Mouse (Mus musculus) midbrain, embryonic 15.5 days (tissue): ENCODE results near the gene Pid1. TPM values are rescaled to one million over a fixed set of nuclear protein-coding genes. Genes with fewer than 3 reads are reported as not detected.
"Not testable (repeated sequence)": the region's sequence is repeated elsewhere in the genome, so short reads cannot be mapped to it uniquely, and the experiment has no call there.

Source experiments
- ATAC-seq: fragments of 200-750 bp; cut with Nextera tagmentation; replicated peaks from 2 replicates; pipeline ENCODE4 v1.8.0; 2017; ENCODE audit warnings: moderate TSS enrichment
- H3K27ac ChIP-seq: fragments of 300-500 bp; sonication (generic); 2 replicates; pipeline ENCODE4 v1.5.1; 2015; ENCODE audit warnings: mild to moderate bottlenecking, inconsistent platforms
- H3K27me3 ChIP-seq: fragments of 300-500 bp; sonication (generic); replicated peaks from 2 replicates; pipeline ENCODE4 v1.6.1; 2015; ENCODE audit warnings: inconsistent platforms
- H3K36me3 ChIP-seq: fragments of 300-500 bp; sonication (generic); replicated peaks from 2 replicates; pipeline ENCODE4 v1.6.1; 2015; ENCODE audit warnings: inconsistent platforms
- H3K4me1 ChIP-seq: fragments of 300-500 bp; sonication (generic); 2 replicates; pipeline ENCODE4 v1.6.1; 2015; ENCODE audit warnings: inconsistent platforms
- H3K4me2 ChIP-seq: fragments of 300-500 bp; sonication (generic); 2 replicates; pipeline ENCODE4 v1.6.1; 2015; ENCODE audit warnings: inconsistent platforms, mild to moderate bottlenecking, moderate library complexity
- H3K4me3 ChIP-seq: fragments of 300-500 bp; sonication (generic); 2 replicates; pipeline ENCODE4 v1.5.1; 2015; ENCODE audit warnings: mild to moderate bottlenecking, inconsistent platforms
- H3K9ac ChIP-seq: fragments of 300-500 bp; sonication (generic); 2 replicates; pipeline ENCODE4 v1.6.1; 2015; ENCODE audit warnings: mild to moderate bottlenecking, inconsistent platforms
- H3K9me3 ChIP-seq: fragments of 300-500 bp; sonication (generic); 2 replicates; pipeline ENCODE4 v1.6.1; 2016; ENCODE audit warnings: inconsistent platforms
- WGBS: fragments of 180-500 bp; shearing (Covaris S2); methylation state at CpG from one replicate; pipeline ENCODE4 v1.1.7; 2015; ENCODE audit warnings: mixed read lengths; 5-methylcytosine and 5-hydroxymethylcytosine counted together
- polyA plus RNA-seq: library from polyadenylated mRNA; unstranded; fragments of >200 nt; fragmentation: Nextera tagmentation; extraction: Ambion mirVana; gene quantifications from 2 replicates; pipeline ENCODE4 v1.2.1, GENCODE M21; 2015

The Pid1 gene
- polyA plus RNA-seq, 1 experiment from 2014 or later: 88.1 TPM

GRCm38 (mm10) chr1:84347796-84348476 lies 16.0 kb downstream of the Pid1 start:
- H3K27me3 ChIP-seq: no peaks in the 10 kb centered on the region
- 78% methylated on average over 3 of the region's 3 CpGs for WGBS
- no peaks in the 10 kb centered on the region for H3K9me3 ChIP-seq

GRCm38 (mm10) chr1:84332797-84333196 lies 31.2 kb downstream of the Pid1 start:
- H3K9me3 ChIP-seq, H3K27me3 ChIP-seq, H3K4me2 ChIP-seq, H3K4me3 ChIP-seq, ATAC-seq, H3K4me1 ChIP-seq, H3K27ac ChIP-seq, H3K36me3 ChIP-seq, H3K9ac ChIP-seq: not testable (repeated sequence)
- 27% methylated on average over 3 of the region's 3 CpGs for WGBS

More at GRCm38 (mm10) chr1:84347796-84348476, 16.0 kb downstream of the Pid1 start:
- ATAC-seq: no peak
- H3K4me2 ChIP-seq: no peak overlapping the region
- H3K4me3 ChIP-seq: no peak overlapping the region
- no peaks in the 10 kb centered on the region for H3K36me3 ChIP-seq
- H3K27ac ChIP-seq: no peak overlapping the region
- H3K9ac ChIP-seq: no peak overlapping the region
- H3K4me1 ChIP-seq: no peaks in the 10 kb centered on the region

- H3K4me2 ChIP-seq, H3K27me3 ChIP-seq, H3K27ac ChIP-seq, H3K9ac ChIP-seq, H3K9me3 ChIP-seq, ATAC-seq, H3K4me3 ChIP-seq, H3K4me1 ChIP-seq, H3K36me3 ChIP-seq: not testable (repeated sequence)
- 85% methylated on average over 12 of the region's 12 CpGs for WGBS
These were observed 32.1 kb downstream of the Pid1 start for GRCm38 (mm10) chr1:84331861-84332260.

- Histone ChIP-seq H3K9ac (no peak overlapping the region), H3K27ac (no peak overlapping the region), H3K27me3 (no peaks in the 10 kb centered on the region), H3K36me3 (no peaks in the 10 kb centered on the region), H3K4me2 (no peak overlapping the region), H3K4me1 (no peaks in the 10 kb centered on the region), H3K4me3 (no peak overlapping the region), H3K9me3 (no peaks in the 10 kb centered on the region)
- WGBS: 42% methylated on average over 3 of the region's 3 CpGs
- no peak for ATAC-seq
These were observed 38.7 kb downstream of the Pid1 start for GRCm38 (mm10) chr1:84325309-84325708.

GRCm38 (mm10) chr1:84321327-84321726 lies 42.7 kb downstream of the Pid1 start:
- Histone ChIP-seq H3K4me1 (no peaks in the 10 kb centered on the region), H3K36me3 (no peaks in the 10 kb centered on the region), H3K27ac (no peak overlapping the region), H3K9me3 (no peaks in the 10 kb centered on the region), H3K27me3 (no peaks in the 10 kb centered on the region), H3K9ac (no peak overlapping the region), H3K4me2 (no peak overlapping the region), H3K4me3 (no peak overlapping the region)
- WGBS: 70% methylated on average over 4 of the region's 4 CpGs
- ATAC-seq: no peak

GRCm38 (mm10) chr1:84318569-84318968 lies 45.4 kb downstream of the Pid1 start:
- 84% methylated on average over 1 of the region's 1 CpGs for WGBS
- Histone ChIP-seq H3K9ac (no peak overlapping the region), H3K9me3 (no peaks in the 10 kb centered on the region), H3K27me3 (no peaks in the 10 kb centered on the region), H3K4me2 (no peak overlapping the region), H3K27ac (no peak overlapping the region), H3K36me3 (no peaks in the 10 kb centered on the region), H3K4me3 (no peak overlapping the region), H3K4me1 (no peaks in the 10 kb centered on the region)
- no peak for ATAC-seq

- no peaks in the 10 kb centered on the region for H3K4me1 ChIP-seq
- ATAC-seq: no peak
- no peak overlapping the region for H3K9ac ChIP-seq
- no peak overlapping the region for H3K4me2 ChIP-seq
- H3K27ac ChIP-seq: no peak overlapping the region
- 77% methylated on average over 1 of the region's 1 CpGs for WGBS
- H3K36me3 ChIP-seq: no peaks in the 10 kb centered on the region
- no peaks in the 10 kb centered on the region for H3K27me3 ChIP-seq
- H3K4me3 ChIP-seq: no peak overlapping the region
- H3K9me3 ChIP-seq: no peaks in the 10 kb centered on the region
These were observed 46.2 kb downstream of the Pid1 start for GRCm38 (mm10) chr1:84317827-84318226.

- Histone ChIP-seq H3K4me1 (no peaks in the 10 kb centered on the region), H3K4me2 (no peak overlapping the region), H3K9me3 (no peaks in the 10 kb centered on the region), H3K27ac (no peak overlapping the region), H3K4me3 (no peak overlapping the region), H3K27me3 (no peaks in the 10 kb centered on the region), H3K9ac (no peak overlapping the region), H3K36me3 (no peaks in the 10 kb centered on the region)
- no peak for ATAC-seq
- 87% methylated on average over 2 of the region's 2 CpGs for WGBS
These were observed 54.0 kb downstream of the Pid1 start for GRCm38 (mm10) chr1:84309966-84310460.

GRCm38 (mm10) chr1:84305713-84306421 lies 58.1 kb downstream of the Pid1 start:
- Histone ChIP-seq H3K9me3 (no peaks in the 10 kb centered on the region), H3K27ac (no peak overlapping the region), H3K4me3 (no peak overlapping the region), H3K27me3 (no peaks in the 10 kb centered on the region), H3K4me1 (no peaks in the 10 kb centered on the region), H3K4me2 (no peak overlapping the region), H3K9ac (no peak overlapping the region), H3K36me3 (no peaks in the 10 kb centered on the region)
- 84% methylated on average over 16 of the region's 16 CpGs for WGBS
- no peak for ATAC-seq

- Histone ChIP-seq H3K36me3 (no peaks in the 10 kb centered on the region), H3K4me2 (no peak overlapping the region), H3K4me3 (no peak overlapping the region), H3K27me3 (no peaks in the 10 kb centered on the region), H3K4me1 (no peaks in the 10 kb centered on the region), H3K9me3 (no peaks in the 10 kb centered on the region), H3K9ac (no peak overlapping the region), H3K27ac (no peak overlapping the region)
- 78% methylated on average over 3 of the region's 3 CpGs for WGBS
- no peak for ATAC-seq
These were observed 61.2 kb downstream of the Pid1 start for GRCm38 (mm10) chr1:84302788-84303187.

- WGBS: 75% methylated on average over 1 of the region's 1 CpGs
- no peak for ATAC-seq
- Histone ChIP-seq H3K4me2 (no peak overlapping the region), H3K4me1 (no peaks in the 10 kb centered on the region), H3K4me3 (no peak overlapping the region), H3K9me3 (no peaks in the 10 kb centered on the region), H3K27ac (no peak overlapping the region), H3K9ac (no peak overlapping the region), H3K27me3 (no peaks in the 10 kb centered on the region), H3K36me3 (no peaks in the 10 kb centered on the region)
These were observed 64.3 kb downstream of the Pid1 start for GRCm38 (mm10) chr1:84299719-84300118.

GRCm38 (mm10) chr1:84286682-84287111 lies 77.3 kb downstream of the Pid1 start:
- Histone ChIP-seq H3K27ac (no peak overlapping the region), H3K27me3 (no peaks in the 10 kb centered on the region), H3K4me1 (peaks cover 22% of the 10 kb centered on the region), H3K9me3 (no peaks in the 10 kb centered on the region), H3K36me3 (no peaks in the 10 kb centered on the region), H3K4me2 (no peak overlapping the region), H3K9ac (no peak overlapping the region), H3K4me3 (no peak overlapping the region)
- 13% methylated on average over 6 of the region's 6 CpGs for WGBS
- peak; percentile 69 for ATAC-seq

GRCm38 (mm10) chr1:84285620-84286019 lies 78.4 kb downstream of the Pid1 start:
- Histone ChIP-seq H3K36me3 (no peaks in the 10 kb centered on the region), H3K9ac (no peak overlapping the region), H3K9me3 (no peaks in the 10 kb centered on the region), H3K4me3 (no peak overlapping the region), H3K4me2 (no peak overlapping the region), H3K4me1 (peaks cover 30% of the 10 kb centered on the region), H3K27ac (no peak overlapping the region), H3K27me3 (no peaks in the 10 kb centered on the region)
- no peak for ATAC-seq
- 78% methylated on average over 7 of the region's 7 CpGs for WGBS
